Mouse (Mus musculus) embryonic fibroblast, embryonic 13.5 days (primary cell): ENCODE measurements around the gene Nom1.

Experiments used
- CTCF ChIP-seq: IDR thresholded peaks from 2 replicates; pipeline ENCODE4 v1.5.1; 2011; ENCODE audit warnings: mild to moderate bottlenecking, control low read depth, low read length, moderate library complexity, borderline replicate concordance; ENCODE audit not compliant: insufficient read depth
- POLR2A ChIP-seq: IDR thresholded peaks from 2 replicates; pipeline ENCODE4 v1.6.1; 2011; ENCODE audit warnings: low read depth, mild to moderate bottlenecking, control low read depth, low read length, moderate library complexity

GRCm38 (mm10) chr5:29478208-29479197 is 44.0 kb downstream of the Nom1 start, which contains the start of gene Mnx1:
- TF ChIP-seq POLR2A (no peak), CTCF (no peak)
